Mouse (Mus musculus): ENCODE results near the gene Hpse.

The Hpse gene

DNA sequence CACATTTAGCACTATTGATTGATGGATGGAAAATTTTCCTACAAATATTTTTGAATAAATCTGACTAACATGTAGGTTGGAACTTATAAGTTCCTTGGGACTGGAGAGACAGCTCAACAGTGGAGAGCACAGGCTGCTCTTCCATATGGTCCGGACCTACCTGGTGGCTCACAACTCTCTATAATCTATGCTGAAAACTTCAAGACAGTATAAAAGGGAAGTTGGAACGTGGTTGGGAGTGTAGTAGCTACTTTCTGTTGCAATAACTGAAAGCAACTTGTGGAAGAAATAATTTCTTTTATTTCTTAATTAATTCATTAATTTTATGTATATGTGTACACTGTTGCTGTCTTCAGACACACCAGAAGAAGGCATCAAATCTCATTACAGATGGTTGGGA, 22.1 kb downstream of the Hpse start:
- no peak for DNase-seq (ENCODE audit: low spot score)

DNA sequence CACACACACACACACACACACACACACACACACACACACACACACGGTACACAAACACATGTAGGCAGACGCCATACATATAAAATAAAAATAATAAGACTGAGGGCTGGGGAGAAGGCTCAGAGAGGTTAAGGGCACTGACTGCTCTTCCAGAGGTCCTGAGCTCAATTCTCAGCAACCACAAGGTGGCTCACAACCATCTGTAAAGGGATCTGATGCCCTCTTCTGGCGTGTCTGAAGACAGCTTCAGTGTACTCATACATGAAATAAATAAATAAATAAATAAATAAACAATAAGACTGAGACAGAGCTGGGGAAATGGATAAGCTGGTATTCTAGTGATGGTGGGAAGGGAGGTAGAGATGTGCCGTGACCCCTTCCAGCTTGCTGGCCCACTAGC, 33.9 kb downstream of the Hpse start:
- DNase-seq (ENCODE audit: low spot score) = no peak

DNA sequence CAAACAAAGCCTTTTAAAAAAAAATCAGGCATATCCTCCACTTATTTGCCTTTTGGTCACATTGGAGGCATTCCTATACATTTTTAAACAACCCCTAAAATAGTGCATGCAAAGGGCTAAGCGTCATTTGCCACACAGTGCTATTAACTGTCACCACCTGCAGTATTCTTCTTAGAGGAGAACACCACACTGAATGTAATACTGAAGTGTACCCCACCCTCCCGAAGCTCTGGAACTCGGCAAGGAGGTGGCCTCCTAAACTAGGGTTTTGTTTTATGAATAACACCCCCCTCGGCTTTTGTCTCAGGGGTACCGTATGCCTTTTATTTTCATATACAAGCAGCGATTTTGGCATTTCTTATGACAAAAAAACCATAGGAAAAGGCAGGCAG, 39.0 kb downstream of the Hpse start:
- no peak for DNase-seq (ENCODE audit: low spot score)

DNA sequence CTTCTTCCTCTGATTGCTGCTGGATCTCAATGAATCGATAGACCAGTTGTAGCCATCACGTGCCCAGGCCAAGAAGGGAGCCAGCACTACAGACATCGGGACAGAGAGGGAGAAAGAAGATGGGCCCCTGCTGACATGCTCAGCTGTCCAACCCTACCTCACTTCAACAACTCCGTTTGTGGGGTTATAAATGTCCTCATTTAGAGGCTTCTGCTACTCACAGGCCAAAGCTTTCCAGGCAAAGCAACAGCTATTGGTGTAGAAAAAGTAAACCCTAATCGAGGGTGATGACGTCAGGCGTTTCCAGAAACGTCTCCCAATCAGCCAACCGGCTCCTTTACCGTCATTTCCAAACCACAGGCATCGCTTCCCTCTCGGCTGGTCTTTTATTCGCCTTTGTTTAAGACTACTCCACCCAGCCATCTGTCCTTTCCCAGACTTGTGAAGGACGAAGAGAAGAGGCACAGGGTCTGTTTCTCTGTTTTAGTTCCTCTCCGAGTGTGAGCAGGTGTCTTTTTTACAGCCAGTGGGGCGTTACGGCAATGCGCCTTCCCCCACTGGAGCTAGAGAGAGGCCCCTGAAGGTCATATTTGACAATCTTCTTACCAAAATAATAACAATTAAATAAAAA, 39.5 kb downstream of the Hpse start:
- no peak for DNase-seq (ENCODE audit: low spot score)

DNA sequence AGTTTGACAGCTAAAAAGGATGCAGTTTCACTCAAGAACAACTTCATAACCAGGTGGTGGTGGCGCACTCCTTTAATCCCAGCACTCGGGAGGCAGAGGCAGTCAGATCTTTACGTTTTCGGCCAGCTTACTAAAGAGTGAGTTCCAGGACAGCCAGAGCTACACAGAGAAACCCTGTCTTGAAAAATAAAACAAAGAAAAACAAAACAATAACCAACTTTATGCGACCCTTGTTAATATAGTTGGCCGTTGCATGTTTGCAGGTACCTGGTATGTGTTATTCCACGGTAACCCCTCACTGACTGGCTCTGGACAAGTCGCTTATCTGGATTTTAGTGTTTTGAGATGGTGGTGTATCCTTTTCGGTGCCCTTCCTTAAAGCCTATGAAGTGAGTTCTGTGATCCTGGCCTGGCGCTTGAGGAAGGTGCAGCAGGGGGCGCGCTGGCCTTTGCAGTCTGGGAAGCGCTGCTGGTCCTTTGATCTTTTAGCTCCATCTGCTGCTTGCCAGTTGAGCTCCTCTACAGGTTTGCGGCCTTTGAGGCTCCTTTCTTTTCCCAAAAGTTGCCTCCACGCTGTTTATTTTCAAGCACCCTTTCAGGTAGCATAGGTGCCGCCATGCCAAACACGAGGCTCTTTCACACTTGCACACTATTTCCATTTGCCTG, 44.7 kb downstream of the Hpse start, which contains the start of gene Coq2:
Gene Coq2 (minus strand): TSS at position 430 of the 666 bp plus-strand sequence.
- DNase-seq (ENCODE audit: low spot score) = no peak

DNA sequence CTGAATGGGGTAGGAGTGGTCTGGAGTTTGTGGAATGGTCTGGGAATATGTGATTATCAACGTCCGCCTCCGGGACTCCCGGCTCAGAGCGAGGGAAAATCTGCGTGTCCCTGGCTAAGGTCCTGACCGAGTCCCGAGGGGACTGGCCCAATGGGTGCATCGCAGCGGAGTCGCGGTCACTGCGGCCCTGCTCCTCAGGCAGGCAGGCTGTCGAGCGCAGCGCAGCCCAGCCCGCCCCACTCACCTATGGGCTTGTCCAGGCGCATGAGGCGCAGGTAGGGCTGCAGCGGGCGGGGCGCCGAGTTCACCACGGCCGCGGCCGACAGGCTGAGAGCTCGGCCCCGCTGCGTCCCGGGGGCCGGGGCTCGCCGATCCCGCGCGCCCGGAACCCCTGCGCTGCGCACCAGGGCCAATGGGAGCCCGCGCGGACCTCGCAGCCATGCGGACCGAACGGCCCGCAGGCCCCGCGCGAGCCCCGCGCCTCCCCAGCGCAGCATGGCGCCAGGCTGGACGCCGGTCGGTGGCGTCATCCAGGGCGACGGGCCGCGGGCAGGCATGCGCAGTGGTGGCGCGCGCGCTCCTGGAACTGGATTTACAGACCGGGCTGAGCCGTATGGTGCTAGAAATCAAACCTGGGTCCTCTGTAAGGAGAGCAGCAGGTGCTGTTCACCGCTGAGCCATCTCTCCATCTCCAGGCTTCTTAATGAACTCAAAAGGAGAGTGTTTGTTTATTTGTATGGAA, 45.6 kb downstream of the Hpse start:
- peak; percentile 65 for DNase-seq (ENCODE audit: low spot score)

DNA sequence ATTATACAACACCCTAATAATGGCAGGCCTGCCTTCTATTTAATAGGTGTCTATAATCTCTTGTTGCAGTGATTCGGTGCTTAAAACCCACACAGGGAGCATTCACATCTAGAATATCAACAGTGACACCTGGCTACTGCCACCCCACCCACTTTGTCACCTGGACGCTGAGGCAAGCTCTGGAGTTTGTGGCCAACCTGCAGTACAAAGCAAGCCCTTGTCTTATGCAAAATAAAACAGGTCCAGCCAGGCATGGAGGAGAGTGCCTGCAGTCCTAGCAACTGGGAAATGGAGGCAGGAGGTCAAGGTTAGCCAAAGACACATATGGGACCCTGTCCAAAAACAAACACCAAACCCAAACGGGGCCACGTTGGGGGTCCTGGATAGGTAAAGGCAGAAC, 47.1 kb downstream of the Hpse start:
- DNase-seq (ENCODE audit: low spot score) = no peak

DNA sequence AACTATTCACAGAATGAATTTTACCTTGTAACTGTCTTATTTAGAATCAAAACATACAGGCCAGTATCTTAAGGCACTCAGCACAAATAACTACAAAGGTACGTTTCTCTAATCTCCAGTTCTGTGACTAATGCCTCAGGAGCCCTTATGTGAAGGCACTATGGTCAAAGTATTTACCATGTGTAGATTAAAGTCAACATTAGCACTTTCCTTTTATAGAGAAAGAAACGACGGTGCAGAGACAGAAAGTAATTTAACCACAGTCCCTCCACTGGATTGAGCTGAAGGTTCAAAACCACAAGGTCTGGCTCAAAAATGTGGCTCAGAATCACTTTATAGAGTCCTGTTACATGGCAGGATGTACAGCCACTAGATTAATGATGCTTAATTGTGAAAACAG, 47.6 kb downstream of the Hpse start:
- DNase-seq (ENCODE audit: low spot score) = no peak

DNA sequence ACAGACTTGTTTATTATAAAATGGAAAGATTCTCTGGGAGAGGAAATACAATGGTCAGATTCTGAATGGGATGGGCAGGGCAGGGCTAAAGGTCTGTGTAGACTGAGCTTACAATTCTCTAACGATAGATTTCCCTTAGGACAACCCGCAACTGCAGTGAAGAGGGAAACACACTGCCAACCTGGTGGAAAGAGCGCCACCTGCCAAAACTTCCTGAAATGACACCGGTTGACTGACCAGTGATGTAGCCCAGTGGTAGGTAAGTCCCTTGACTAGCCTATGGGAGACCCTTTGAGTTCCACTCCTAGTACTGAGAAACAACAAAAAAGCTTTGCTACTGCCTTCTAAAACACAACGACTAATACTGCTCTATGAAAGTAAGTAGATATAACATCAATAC, 48.1 kb downstream of the Hpse start:
- DNase-seq (ENCODE audit: low spot score) = no peak

DNA sequence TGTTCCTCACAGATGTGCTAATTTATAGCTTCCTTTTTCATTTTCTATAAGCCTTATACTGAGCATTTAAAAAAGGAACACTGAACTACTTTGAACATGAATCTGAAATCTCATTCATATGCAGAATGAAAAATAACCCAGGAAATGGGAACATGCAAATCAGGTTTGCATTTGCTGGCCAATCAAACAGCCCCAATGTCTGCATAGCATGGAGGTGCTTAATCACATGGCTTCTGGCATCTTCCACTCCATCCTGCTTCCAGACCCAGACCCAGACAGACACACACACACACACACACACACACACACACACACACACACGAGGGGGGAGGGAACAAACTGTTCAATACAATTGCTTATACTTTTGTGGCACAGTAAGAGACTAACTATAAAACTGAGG, 52.6 kb downstream of the Hpse start:
- no peak for DNase-seq (ENCODE audit: low spot score)

DNA sequence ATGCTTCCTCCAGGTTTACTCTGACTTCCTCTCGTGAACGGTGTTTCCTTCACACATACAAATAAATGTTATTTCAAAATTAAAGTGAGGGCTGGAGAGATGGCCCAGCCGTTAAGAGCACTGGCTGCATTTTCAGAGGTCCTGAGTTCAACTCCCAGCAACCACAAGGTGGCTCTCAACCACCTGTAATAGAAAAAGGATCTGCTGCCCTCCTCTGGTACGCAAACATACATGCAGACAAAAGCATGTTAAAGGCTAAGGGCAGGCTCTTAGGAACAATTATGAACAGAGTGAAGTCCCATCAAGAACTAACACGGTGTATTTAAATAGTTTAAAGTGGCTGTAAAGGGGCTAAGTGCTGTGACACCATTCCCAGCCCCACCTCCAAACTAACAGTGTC, 55.7 kb downstream of the Hpse start:
- DNase-seq (ENCODE audit: low spot score) = no peak

DNA sequence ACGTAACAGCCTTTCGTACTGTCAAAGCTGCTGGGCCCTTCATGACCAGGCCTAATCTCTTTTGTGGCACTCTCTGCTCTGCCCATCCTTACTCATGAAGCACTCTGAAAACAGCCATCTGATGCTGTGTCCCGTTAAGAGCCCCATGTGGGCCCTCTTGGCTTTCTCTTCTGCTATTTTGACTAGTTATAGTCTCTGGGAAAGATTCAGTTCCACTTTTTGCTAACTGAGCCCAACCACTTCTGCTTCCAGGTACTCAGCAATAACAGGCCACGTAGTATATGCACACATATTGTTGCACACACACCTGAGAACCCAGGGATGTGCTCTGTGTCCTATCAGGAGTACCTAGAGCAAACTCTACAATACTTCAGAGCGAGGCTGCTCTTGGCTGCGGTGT, 56.5 kb downstream of the Hpse start:
- DNase-seq (ENCODE audit: low spot score) = no peak

DNA sequence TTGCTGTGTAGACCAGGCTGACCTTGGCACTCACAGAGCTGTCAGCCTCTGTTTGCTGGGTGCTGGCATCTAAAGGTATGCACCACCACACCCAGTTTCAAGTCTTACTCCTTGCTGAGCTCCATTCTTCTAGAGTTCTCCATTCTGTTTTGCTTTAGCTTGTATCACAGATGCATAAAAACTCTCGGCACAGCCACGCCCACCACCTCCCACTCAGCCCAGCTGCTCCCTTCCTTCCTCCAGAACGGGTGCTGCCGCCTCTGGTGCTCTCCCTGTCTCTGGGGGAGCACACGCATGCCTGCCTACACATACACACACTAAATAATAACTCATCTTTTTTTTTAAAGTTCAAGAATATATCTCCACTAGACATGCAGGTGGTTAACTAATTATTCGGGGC, 61.1 kb downstream of the Hpse start:
- DNase-seq (ENCODE audit: low spot score) = no peak

DNA sequence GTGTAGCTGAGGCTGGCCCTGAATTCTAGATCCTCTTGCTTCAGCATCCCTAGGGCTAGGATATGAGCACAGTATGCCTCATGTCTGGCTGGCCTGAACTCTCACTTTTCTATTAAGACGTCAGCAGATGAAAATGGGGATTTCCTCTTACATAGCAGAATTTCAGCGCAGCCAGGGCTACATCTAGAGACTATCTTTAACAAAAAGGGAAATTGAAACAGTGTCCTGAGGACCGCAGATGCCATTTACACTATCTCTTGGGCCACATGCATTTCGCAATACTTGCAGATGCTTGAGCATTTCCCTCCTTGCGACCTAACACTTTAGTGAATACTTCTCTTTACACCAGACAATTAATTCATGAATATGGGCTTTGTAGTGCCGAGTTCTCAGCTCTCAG, 63.2 kb downstream of the Hpse start:
- no peak for DNase-seq (ENCODE audit: low spot score)

DNA sequence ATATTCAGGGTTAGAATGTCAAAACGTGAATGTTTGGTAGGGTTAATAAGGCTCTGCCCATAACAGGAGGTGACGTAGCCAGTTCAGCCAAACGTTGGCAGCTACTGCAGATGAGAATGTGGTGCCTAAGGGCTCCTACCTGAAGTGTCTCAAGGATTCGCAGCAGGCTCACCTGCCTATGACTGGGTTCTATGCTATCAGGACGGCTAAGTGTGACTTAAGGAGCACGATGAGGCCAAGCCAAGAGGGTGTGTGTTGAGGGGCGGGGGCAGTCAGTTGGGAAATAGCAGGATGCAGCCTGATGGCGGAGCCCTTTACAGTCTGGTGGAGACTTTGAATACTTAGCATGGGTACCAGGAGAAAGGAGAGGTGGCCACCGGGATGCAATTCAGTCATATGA, 67.2 kb downstream of the Hpse start:
- no peak for DNase-seq (ENCODE audit: low spot score)

DNA sequence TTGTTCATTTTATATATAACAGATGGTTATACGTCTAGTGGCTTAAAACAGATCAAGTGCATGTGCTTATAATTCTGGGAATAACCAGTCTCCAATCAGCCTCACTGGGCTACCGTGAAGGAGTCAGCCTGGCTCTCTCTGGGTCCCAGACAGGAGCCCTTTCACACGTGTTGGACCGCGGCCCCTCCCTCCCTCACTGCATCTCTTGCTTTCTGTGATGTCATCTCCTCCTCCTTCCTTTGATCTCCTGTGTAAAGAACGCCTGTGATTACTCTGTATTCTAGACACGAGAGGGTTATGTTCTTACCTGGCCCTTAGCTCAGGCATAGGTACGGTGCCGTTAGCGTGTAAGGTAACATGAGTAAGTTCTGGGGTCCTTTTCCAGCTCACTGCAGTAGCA, 68.0 kb downstream of the Hpse start:
- no peak for DNase-seq (ENCODE audit: low spot score)

DNA sequence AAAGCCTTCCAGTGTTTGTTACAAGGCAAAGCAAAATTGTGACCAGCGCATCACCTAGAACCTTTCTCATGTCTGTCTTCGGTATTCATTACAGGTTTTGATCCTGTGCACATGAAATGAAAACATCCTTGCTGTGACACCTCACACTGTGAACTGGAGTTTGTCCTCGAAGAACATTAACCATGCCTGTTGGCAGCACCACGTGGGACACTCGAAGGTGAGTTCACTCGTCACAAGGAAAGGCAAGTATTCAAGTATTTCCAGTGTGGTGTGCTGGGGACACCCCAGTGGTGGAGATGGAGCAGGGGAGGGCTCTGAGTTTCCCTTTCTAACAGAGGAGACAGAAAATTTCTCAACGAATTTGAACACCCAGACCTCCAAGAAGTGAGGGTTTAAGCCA, 68.5 kb downstream of the Hpse start:
- no peak for DNase-seq (ENCODE audit: low spot score)

DNA sequence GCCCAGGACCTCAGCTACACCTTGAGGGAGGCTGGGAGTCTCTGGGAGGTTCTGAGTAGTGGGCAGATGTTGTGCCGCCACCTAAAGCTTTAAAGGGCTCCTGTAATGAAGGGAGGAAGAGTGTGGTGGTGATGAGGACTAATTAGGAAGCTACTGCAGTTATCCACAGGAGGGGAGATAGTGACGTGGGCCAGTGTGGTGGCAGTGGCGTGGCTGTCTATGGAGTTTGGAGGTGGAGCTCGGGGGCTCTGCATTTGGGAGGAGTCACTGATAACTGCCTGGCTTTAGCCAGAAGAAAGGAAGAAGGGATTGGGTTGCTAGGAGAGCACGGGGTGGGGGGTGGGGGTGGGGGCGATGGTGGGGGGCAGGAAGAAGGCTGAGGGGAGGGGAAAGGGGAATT, 71.0 kb downstream of the Hpse start:
- DNase-seq (ENCODE audit: low spot score) = no peak

DNA sequence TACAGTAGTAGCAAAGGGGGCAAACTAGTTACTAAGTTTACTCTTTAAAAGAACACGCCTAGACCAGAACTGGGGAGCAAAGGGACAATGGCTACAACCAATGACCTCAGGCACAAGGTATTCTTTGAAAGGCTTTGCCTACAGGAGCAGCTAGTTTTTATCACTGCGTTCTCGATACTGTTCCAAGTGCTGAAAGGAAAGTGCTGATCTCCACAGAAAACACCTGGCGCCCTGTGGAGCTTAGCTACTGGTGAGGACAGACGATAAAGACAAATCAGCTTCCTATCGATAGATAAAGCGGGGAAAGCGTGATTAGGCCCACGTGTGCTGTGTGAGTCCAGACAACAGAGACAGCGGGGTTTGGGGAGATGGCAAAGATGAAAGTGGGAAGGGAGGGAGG, 71.5 kb downstream of the Hpse start:
- no peak for DNase-seq (ENCODE audit: low spot score)

DNA sequence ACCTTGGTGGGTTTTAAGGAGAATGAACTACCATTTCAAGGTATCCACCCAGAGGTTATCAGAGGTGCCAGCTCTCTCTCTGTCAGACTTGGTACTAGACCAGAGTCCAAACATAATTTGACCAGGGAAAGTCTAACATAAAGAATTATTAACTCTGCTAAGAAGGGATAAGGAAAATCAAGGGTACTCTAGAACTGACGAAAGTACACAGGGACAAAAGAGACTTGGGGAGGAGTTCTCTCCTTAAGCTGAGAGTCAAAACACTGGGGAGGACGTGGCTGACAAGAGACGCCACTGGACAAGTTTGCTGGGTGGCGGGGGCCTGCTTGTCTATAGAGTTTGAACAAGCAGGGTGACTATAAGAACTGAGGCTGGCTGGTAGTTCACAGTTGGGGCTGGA, 73.0 kb downstream of the Hpse start:
- DNase-seq (ENCODE audit: low spot score) = no peak

DNA sequence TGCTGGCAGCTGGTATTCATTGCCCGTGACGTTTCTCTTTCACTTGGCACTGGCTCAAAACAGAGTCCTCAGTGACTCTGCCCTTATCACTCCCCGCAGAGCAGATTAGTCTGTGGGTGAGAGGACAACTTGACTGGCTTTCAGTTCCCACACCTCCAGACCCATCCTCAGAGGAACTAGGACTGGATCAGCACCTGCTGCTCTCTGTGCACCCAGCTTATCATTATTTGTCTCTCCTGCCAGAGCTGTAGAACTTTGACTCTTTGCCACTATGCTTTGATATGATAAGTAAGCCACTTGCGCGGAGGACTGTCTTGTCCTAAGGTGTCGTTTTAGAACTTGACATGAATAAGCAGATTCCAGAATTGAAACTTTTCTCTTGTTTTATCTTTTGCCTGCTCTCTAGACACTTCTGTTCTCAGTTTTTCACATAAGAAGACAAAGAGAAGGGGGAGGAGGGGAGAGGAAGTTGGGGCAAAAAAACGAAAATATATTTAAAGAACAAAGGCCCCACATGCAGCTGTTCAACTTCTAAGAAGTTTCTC, 75.5 kb downstream of the Hpse start:
- DNase-seq (ENCODE audit: low spot score) = no peak

DNA sequence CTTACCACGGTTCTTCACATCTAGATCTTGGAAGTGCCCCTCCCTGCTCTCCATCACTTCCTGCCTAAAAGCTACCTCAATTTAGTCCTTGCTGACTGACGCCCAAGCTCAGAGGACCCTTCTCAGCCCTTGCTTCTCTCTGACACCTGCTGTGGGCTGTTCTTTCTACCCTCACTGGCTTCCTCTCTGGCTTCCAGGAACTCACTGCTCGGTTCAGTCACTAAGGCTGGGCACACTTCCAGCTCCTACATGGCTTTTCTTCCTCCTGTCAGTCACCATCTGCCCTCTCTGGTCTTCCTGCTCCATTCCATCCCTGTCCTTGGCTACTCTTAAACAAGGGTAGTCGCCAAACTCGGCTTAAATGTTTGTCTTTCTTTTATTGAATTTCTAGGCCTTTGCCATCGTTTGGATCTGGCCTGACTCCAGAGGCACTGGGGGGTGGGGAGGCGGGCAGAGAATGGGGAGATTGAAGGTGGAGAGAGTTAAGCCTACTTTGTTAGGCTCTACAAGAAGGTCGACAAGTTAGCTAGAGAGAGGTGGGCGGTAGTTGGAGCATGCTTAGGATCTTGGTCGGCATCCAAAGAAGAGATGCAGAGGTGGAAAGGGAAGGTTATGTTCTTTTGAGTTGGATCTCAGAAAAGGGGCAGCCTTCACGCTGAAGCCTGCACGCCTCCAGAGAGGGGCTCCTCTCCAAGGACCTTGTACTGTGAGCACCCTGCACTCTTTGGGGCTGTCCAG, 76.1 kb downstream of the Hpse start:
- no peak for DNase-seq (ENCODE audit: low spot score)

DNA sequence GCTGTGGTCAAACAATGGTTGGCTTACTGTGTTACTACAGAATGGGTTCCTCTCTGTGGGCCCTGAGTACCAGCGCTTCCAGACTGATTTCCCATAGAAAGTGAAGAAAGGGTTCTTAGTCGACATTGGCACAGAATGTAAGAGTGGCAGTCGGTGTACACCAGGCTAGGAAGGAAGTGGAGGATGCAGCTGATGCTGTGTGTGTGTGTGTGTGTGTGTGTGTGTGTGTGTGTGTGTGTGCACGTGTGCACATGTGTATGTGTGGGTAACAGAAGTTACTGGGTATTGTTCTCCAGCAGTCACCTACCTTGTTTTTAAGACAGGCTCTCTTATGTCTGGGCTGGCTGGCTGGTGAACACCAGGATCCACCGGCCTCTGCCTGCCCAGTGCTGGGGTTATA, 77.2 kb downstream of the Hpse start:
- DNase-seq (ENCODE audit: low spot score) = no peak

All from urinary bladder, postnatal 10 days (tissue).